Mouse (Mus musculus) myocyte (in vitro differentiated cells): Measurements from ENCODE around the gene Clptm1. TPM values are rescaled to one million over a fixed set of nuclear protein-coding genes. Genes with fewer than 3 reads are reported as not detected.

ENCODE experiments used
- H3K27me3 ChIP-seq: one replicate; pipeline ENCODE4 v1.6.1; 2011; ENCODE audit not compliant: control insufficient read depth, insufficient read depth, insufficient read length
- H3K36me3 ChIP-seq: one replicate; pipeline ENCODE4 v1.6.1; 2011; ENCODE audit not compliant: control insufficient read depth, insufficient read depth
- H3K4me2 ChIP-seq: one replicate; pipeline ENCODE4 v1.6.1; 2011; ENCODE audit warnings: low read depth, control low read depth
- H3K4me3 ChIP-seq: one replicate; pipeline ENCODE4 v1.5.1; 2011; ENCODE audit warnings: mild to moderate bottlenecking, control low read depth, moderate library complexity
- H3K79me2 ChIP-seq: one replicate; pipeline ENCODE4 v1.6.1; 2011; ENCODE audit not compliant: control insufficient read depth, insufficient read depth
- H3ac ChIP-seq: one replicate; pipeline ENCODE4 v1.6.1; 2011; ENCODE audit not compliant: control insufficient read depth, insufficient read length
- CEBPB ChIP-seq: IDR thresholded peaks from 2 replicates; pipeline ENCODE4 v1.6.1; 2011; ENCODE audit warnings: mild to moderate bottlenecking, moderate library complexity; ENCODE audit not compliant: poor library complexity, insufficient read depth, severe bottlenecking
- E2F4 ChIP-seq: IDR thresholded peaks from one replicate; pipeline ENCODE4 v1.6.1; 2011; ENCODE audit warnings: mild to moderate bottlenecking, control low read depth, moderate library complexity; ENCODE audit not compliant: insufficient read depth
- MAX ChIP-seq: IDR thresholded peaks from one replicate; pipeline ENCODE4 v1.6.1; 2011; ENCODE audit warnings: low read depth, mild to moderate bottlenecking, control low read depth
- MYOD1 ChIP-seq, 3 experiments: IDR thresholded peaks; one replicate each; pipeline ENCODE4 v1.6.1; 2011; ENCODE audit warnings: control low read depth in 2 of 3, low read depth in 2 of 3, mild to moderate bottlenecking in 2 of 3, moderate library complexity in 1 of 3; ENCODE audit not compliant: insufficient read length in 2 of 3, control insufficient read depth in 1 of 3
- MYOG ChIP-seq, 3 experiments: IDR thresholded peaks; one replicate each; pipeline ENCODE4 v1.6.1; 2011; ENCODE audit warnings: control low read depth in 2 of 3, low read depth in 2 of 3, mild to moderate bottlenecking in 2 of 3; ENCODE audit not compliant: insufficient read length in 2 of 3, control insufficient read depth in 1 of 3, insufficient read depth in 1 of 3
- POLR2A ChIP-seq: IDR thresholded peaks from one replicate; pipeline ENCODE4 v1.6.1; 2011; ENCODE audit warnings: low read depth, mild to moderate bottlenecking, control low read depth, moderate library complexity; ENCODE audit not compliant: insufficient read length
- POLR2AphosphoS2 ChIP-seq: IDR thresholded peaks from one replicate; pipeline ENCODE4 v1.6.1; 2011; ENCODE audit warnings: low read depth, control low read depth; ENCODE audit not compliant: insufficient read length
- REST ChIP-seq: IDR thresholded peaks from one replicate; pipeline ENCODE4 v1.6.1; 2011; ENCODE audit warnings: mild to moderate bottlenecking, control low read depth, moderate library complexity; ENCODE audit not compliant: insufficient read depth, insufficient read length
- SRF ChIP-seq: IDR thresholded peaks from one replicate; pipeline ENCODE4 v1.6.1; 2011; ENCODE audit warnings: low read depth; ENCODE audit not compliant: control insufficient read depth, insufficient read length
- TCF12 ChIP-seq: IDR thresholded peaks from one replicate; pipeline ENCODE4 v1.6.1; 2011; ENCODE audit warnings: mild to moderate bottlenecking, control low read depth; ENCODE audit not compliant: poor library complexity, insufficient read depth, severe bottlenecking
- TCF3 ChIP-seq: IDR thresholded peaks from one replicate; pipeline ENCODE4 v1.6.1; 2011; ENCODE audit warnings: low read depth, control low read depth; ENCODE audit not compliant: insufficient read length
- USF1 ChIP-seq: IDR thresholded peaks from one replicate; pipeline ENCODE4 v1.6.1; 2011; ENCODE audit warnings: low read depth, mild to moderate bottlenecking, control low read depth, moderate library complexity
- polyA plus RNA-seq: library from polyadenylated mRNA; unstranded; fragments of >200 nt; fragmentation: generic; extraction: Trizol; gene quantifications from one replicate; pipeline ENCODE4 v1.2.1, GENCODE M21; 2012; ENCODE audit warnings: missing spikeins

Gene Clptm1
- polyA plus RNA-seq, 1 experiment, result 126 TPM

DNA sequence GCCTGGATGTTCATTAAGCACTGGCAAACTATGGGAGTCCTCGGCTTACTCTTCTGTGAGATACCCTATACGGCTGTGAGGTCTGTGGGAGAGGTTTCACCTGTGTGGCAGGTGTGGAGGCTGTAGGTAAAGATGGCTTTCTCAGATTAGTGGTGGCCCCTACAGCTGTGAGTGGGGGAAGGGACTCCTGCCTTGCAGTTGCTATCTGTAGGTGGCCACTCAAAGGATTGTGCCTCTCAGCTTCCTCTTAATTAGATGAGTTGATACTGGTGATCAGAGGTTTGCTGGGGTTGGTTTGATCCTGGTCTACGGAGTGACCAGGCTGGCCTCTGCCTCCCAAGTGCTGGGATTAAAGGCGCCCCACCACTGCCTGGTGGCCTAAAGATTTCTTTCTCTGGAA is 39.6 kb upstream of the Clptm1 start:
- no peak for TF ChIP-seq TCF12
- no peak for TF ChIP-seq MYOD1 (IDR thresholded peaks at IDR 0.05; ENCODE audit: control insufficient read depth in 1 of 3, insufficient read length in 2 of 3, low read depth in 2 of 3)
- TF ChIP-seq CEBPB, result no peak
- TF ChIP-seq MYOG (IDR thresholded peaks at IDR 0.05; ENCODE audit: control insufficient read depth in 1 of 3, insufficient read depth in 1 of 3, insufficient read length in 2 of 3, low read depth in 2 of 3), result no peak
- TF ChIP-seq USF1, result no peak
- TF ChIP-seq E2F4, result no peak
- no peak for TF ChIP-seq POLR2AphosphoS2
- no peak for TF ChIP-seq TCF3
- no peak for TF ChIP-seq POLR2A
- TF ChIP-seq SRF, result no peak
- TF ChIP-seq REST, result no peak
- no peak for TF ChIP-seq MAX
- no peak overlapping the region for H3K4me2 ChIP-seq
- no peaks in the 10 kb centered on the region for H3K27me3 ChIP-seq

DNA sequence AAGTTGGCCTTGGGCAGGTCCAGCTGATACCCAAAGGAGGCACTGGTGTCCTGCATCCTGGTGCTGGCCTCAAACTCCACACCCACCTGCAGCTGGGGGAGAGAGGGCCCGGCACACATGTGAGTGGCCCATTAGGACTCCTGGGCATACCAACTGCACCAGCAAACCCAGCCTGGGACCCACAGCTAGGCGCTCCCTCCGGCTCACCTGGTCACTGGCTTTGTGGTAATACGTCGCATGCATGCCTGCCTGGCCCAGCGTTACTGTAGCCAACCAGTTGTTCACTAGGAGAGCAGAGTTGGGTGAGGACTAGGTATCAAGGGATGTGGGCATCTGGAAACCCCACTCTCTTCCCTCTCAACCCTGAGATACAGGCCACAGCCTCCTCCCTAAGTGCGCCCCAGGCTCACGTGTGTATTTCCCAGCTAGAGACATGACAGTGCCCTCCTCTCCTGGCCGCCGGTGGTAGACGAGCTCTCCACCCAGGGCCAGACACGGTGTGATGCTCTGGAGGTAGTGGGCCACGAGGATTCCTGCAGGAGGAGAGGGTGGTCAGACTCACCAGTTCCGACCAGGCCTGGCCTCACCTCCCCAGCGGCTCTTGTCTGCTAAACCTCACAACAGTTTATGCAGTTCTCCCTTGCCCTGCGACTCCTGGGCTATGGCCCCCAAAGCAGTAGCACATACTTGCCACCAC is 38.2 kb upstream of the Clptm1 start:
- Histone ChIP-seq H3K27me3 (no peaks in the 10 kb centered on the region), H3K4me2 (no peak overlapping the region), H3K36me3 (no peaks in the 10 kb centered on the region), H3K79me2 (no peaks in the 10 kb centered on the region), H3ac (no peak overlapping the region), H3K4me3 (no peak overlapping the region)
- no peak for TF ChIP-seq POLR2A
- TF ChIP-seq REST, result no peak
- TF ChIP-seq MAX, result no peak
- TF ChIP-seq MYOD1 (IDR thresholded peaks at IDR 0.05; ENCODE audit: control insufficient read depth in 1 of 3, insufficient read length in 2 of 3, low read depth in 2 of 3), result no peak

More for the DNA sequence above, 39.6 kb upstream of the Clptm1 start:
- H3ac ChIP-seq, result no peak overlapping the region
- peaks cover 1% of the 10 kb centered on the region for H3K36me3 ChIP-seq
- H3K79me2 ChIP-seq, result no peaks in the 10 kb centered on the region
- H3K4me3 ChIP-seq, result no peak overlapping the region

DNA sequence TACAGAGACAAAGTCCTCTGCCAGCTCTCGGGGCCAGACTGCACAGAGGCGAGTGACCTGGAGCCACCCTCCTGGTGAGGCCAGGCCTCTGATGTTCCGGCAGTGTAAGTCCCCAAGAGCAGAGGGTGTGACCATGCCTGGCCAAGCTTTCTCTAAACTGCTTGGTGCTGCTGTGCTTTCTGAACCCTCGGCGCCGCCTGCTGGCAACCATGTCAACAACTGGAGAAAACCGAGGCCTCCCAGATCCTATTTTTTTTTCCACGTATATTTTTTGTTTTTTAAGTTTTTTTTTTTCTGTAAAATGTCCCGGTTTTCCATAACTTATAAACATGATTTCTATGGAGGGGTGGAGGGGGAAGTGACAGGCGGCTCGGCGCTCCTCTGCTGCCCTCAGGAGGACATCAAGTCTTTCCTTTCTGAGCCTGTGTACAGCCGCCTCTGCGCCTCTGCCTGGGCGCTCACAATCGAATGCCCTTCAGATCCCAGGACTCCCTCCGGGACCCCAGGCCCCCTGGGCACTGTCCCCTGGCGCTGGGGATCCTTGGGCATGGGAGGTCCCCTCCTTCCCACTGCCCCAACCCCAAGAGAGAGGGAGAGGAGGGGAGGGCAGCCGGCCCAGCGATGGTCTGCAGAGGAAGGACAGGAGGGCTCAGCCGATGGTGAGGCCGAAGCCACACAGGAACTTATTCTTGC is 36.4 kb upstream of the Clptm1 start:
- H3K4me3 ChIP-seq, result no peak overlapping the region

DNA sequence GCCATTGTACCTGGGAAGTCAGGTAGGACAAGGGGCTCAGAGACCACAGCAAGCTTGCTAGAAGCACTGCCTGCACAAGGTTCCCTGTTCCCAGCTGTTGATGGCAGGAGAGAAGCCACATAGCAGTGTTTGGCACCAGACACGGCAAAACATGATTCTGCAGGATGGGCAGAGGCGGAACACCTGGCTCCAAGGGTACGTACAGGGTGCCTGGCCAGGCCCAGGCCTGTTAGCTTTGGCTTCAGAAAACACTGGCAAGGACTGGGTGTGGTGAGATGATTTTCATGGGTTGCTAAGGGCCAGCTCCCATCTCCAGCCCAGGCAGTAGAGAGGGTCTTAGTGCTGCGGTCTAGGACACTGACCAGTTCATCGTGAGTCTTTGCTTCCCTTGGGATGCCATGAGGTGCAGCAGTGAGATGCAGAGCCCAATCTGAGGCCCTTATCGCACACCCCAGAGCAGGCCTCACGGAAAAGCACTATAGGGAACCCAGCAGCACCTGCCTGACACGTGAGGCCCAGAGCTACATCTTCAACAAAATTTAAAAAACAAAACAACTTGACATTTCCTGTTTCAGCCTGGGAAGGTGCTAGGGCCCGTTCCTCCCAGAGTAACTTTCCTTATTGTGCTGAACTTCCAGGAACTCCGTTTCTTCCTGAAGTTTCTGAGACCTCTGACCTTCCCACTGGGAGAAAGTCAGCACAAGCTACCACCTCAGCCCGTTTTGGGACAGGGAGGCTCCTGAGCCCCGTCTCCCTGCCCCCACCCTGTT is 35.7 kb upstream of the Clptm1 start:
- Histone ChIP-seq H3K36me3 (no peaks in the 10 kb centered on the region), H3ac (no peak overlapping the region), H3K4me2 (no peak overlapping the region), H3K27me3 (no peaks in the 10 kb centered on the region), H3K79me2 (no peaks in the 10 kb centered on the region), H3K4me3 (no peak overlapping the region)
- TF ChIP-seq POLR2AphosphoS2, result peak; percentile 51
- TF ChIP-seq MYOG (IDR thresholded peaks at IDR 0.05; ENCODE audit: control insufficient read depth in 1 of 3, insufficient read depth in 1 of 3, insufficient read length in 2 of 3, low read depth in 2 of 3), result no peak
- no peak for TF ChIP-seq REST

More for the DNA sequence above, 36.4 kb upstream of the Clptm1 start:
- no peaks in the 10 kb centered on the region for H3K79me2 ChIP-seq
- H3K27me3 ChIP-seq, result no peaks in the 10 kb centered on the region
- TF ChIP-seq E2F4, result no peak
- peak; percentile 14 for TF ChIP-seq POLR2AphosphoS2
- no peak for TF ChIP-seq REST
- H3K36me3 ChIP-seq, result no peaks in the 10 kb centered on the region
- H3K4me2 ChIP-seq, result no peak overlapping the region
- H3ac ChIP-seq, result no peak overlapping the region

DNA sequence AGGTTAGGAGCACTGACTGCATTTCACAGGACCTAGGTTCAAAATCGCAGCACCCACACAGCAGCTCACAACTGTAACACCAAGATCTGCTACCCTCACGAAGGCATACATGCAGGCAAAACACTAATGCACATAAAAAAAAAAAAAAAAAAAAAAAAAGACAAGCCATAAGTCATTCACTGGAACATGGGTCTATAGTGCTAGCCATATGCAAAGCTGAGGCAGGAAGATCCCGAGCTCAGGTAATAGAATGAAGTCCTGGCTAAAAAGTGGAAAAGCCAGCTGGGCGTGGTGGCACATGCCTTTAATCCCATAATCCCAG is 35.0 kb upstream of the Clptm1 start:
- Histone ChIP-seq H3ac (no peak overlapping the region), H3K4me2 (no peak overlapping the region), H3K79me2 (no peaks in the 10 kb centered on the region), H3K27me3 (no peaks in the 10 kb centered on the region), H3K4me3 (no peak overlapping the region), H3K36me3 (no peaks in the 10 kb centered on the region)
- no peak for TF ChIP-seq MYOD1 (IDR thresholded peaks at IDR 0.05; ENCODE audit: control insufficient read depth in 1 of 3, insufficient read length in 2 of 3, low read depth in 2 of 3)
- TF ChIP-seq E2F4, result no peak
- TF ChIP-seq TCF3, result no peak
- no peak for TF ChIP-seq POLR2AphosphoS2
- no peak for TF ChIP-seq MYOG (IDR thresholded peaks at IDR 0.05; ENCODE audit: control insufficient read depth in 1 of 3, insufficient read depth in 1 of 3, insufficient read length in 2 of 3, low read depth in 2 of 3)
- no peak for TF ChIP-seq MAX
- no peak for TF ChIP-seq POLR2A
- no peak for TF ChIP-seq SRF
- TF ChIP-seq CEBPB, result no peak
- no peak for TF ChIP-seq USF1
- TF ChIP-seq TCF12, result no peak
- TF ChIP-seq REST, result no peak
